Mouse (Mus musculus) liver, postnatal 0 days (tissue): ENCODE measurements around the gene Smcr8.

Experiments used
- CTCF ChIP-seq: sonication (generic); IDR thresholded peaks from 2 replicates; pipeline ENCODE4 v1.5.1; 2016; ENCODE audit warnings: antibody characterized with exemption, low read depth
- EP300 ChIP-seq: IDR thresholded peaks from 2 replicates; pipeline ENCODE4 v1.6.1; 2016; ENCODE audit warnings: antibody characterized with exemption, low read depth, mild to moderate bottlenecking

DNA sequence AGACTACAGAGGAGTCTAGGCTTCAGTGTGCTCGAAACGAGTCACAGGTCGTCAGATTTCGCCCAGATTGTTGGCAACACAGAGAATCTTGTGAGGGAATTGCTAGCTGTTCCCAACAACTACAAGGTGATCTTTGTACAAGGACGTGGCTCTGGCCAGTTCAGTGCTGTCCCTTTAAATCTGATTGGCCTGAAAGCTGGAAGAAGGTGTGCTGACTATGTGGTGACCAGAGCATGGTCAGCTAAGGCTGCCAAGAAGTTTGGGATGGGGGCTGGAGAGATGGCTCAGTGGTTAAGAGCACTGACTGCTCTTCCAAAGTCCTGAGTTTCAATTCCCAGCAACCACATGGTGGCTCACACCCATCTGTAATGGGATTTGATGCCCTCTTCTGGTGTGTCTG lies 39.1 kb downstream of the Smcr8 start:
- TF ChIP-seq CTCF (no peak), EP300 (no peak)
